Mouse (Mus musculus) cortical plate, adult 2 months (tissue): Measurements from ENCODE around the gene Aldh3a2.

ENCODE experiments used
- CTCF ChIP-seq: fragments of 200-500 bp; IDR thresholded peaks from 2 replicates; pipeline ENCODE4 v1.5.1; 2011; ENCODE audit warnings: mild to moderate bottlenecking, control low read depth, low read length; ENCODE audit not compliant: insufficient read depth; ENCODE audit errors: extremely low read depth
- POLR2A ChIP-seq: fragments of 200-500 bp; IDR thresholded peaks from 2 replicates; pipeline ENCODE4 v1.6.1; 2011; ENCODE audit warnings: mild to moderate bottlenecking, low read length, control low read depth; ENCODE audit not compliant: insufficient read depth; ENCODE audit errors: extremely low read depth

- TF ChIP-seq CTCF (no peak), POLR2A (no peak)
Observed at GRCm38 (mm10) chr11:61294431-61294830, 27.2 kb upstream of the Aldh3a2 start.
